Mouse (Mus musculus) MEL (cell line): Measurements from ENCODE around the gene Gba2. TPM values are rescaled to one million over a fixed set of nuclear protein-coding genes. Genes with fewer than 3 reads are reported as not detected.

ENCODE experiments used
- DNase-seq: peaks from one replicate; pipeline ENCODE4 v3.0.0; 2011; ENCODE audit warnings: low read depth, low spot score
- H3K27ac ChIP-seq: 2 replicates; pipeline ENCODE4 v1.5.1; 2012; ENCODE audit warnings: low read depth, mild to moderate bottlenecking, control low read depth, low read length, moderate library complexity; ENCODE audit not compliant: control insufficient read depth
- H3K27me3 ChIP-seq, 2 experiments: fragments of 150-350 bp in 1 of 2; sonication (generic) in 1 of 2; 2 replicates each; pipeline ENCODE4 v1.6.1; 2012; ENCODE audit warnings: low read length in 2 of 2, mild to moderate bottlenecking in 2 of 2, improper control_type of control experiment in 1 of 2, moderate library complexity in 1 of 2; ENCODE audit not compliant: insufficient read depth in 2 of 2, control insufficient read depth in 1 of 2
- H3K36me3 ChIP-seq, 2 experiments: 2 replicates each; pipeline ENCODE4 v1.6.1; 2012 to 2014; ENCODE audit warnings: low read length in 2 of 2, improper control_type of control experiment in 1 of 2, inconsistent platforms in 1 of 2, mild to moderate bottlenecking in 1 of 2; ENCODE audit not compliant: insufficient read depth in 2 of 2, control insufficient read depth in 1 of 2
- H3K4me1 ChIP-seq, 2 experiments: fragments of 150-350 bp in 1 of 2; sonication (generic) in 1 of 2; 2 replicates each; pipeline ENCODE4 v1.6.1; 2012; ENCODE audit warnings: low read length in 2 of 2, improper control_type of control experiment in 1 of 2, mild to moderate bottlenecking in 1 of 2; ENCODE audit not compliant: insufficient read depth in 2 of 2, control insufficient read depth in 1 of 2
- H3K4me3 ChIP-seq, 2 experiments: fragments of 150-350 bp in 1 of 2; sonication (generic) in 1 of 2; 2 replicates each; pipeline ENCODE4 v1.5.1; 2012; ENCODE audit warnings: low read depth in 2 of 2, low read length in 2 of 2, mild to moderate bottlenecking in 2 of 2, moderate library complexity in 2 of 2, control low read depth in 1 of 2, improper control_type of control experiment in 1 of 2; ENCODE audit not compliant: control insufficient read depth in 1 of 2, insufficient read depth in 1 of 2
- H3K79me2 ChIP-seq: 2 replicates; pipeline ENCODE4 v1.6.1; 2012; ENCODE audit warnings: mild to moderate bottlenecking, low read length, moderate library complexity; ENCODE audit not compliant: control insufficient read depth, poor library complexity, insufficient read depth
- H3K9ac ChIP-seq: 2 replicates; pipeline ENCODE4 v1.6.1; 2012; ENCODE audit warnings: low read depth, mild to moderate bottlenecking, control low read depth, low read length, moderate library complexity; ENCODE audit not compliant: control insufficient read depth, poor library complexity, severe bottlenecking
- H3K9me3 ChIP-seq: fragments of 150-350 bp; sonication (generic); replicated peaks from 2 replicates; pipeline ENCODE4 v1.6.1; 2012; ENCODE audit warnings: mild to moderate bottlenecking, low read length, improper control_type of control experiment, moderate library complexity; ENCODE audit not compliant: insufficient read depth
- BHLHE40 ChIP-seq: IDR thresholded peaks from 2 replicates; pipeline ENCODE4 v1.6.1; 2012; ENCODE audit warnings: low read depth, mild to moderate bottlenecking, inconsistent platforms, low read length, improper control_type of control experiment, borderline replicate concordance
- CHD1 ChIP-seq: IDR thresholded peaks from 2 replicates; pipeline ENCODE4 v1.6.1; 2012; ENCODE audit warnings: low read depth, mild to moderate bottlenecking, inconsistent platforms, low read length, improper control_type of control experiment
- CHD2 ChIP-seq: IDR thresholded peaks from 2 replicates; pipeline ENCODE4 v1.6.1; 2011; ENCODE audit warnings: low read length, improper control_type of control experiment
- CTCF ChIP-seq, 3 experiments: IDR thresholded peaks in 2 of 3; conservative IDR thresholded peaks in 1 of 3; 2 replicates each; pipeline ENCODE4 v1.5.1; 2011 to 2012; ENCODE audit warnings: low read length in 3 of 3, low read depth in 2 of 3, mild to moderate bottlenecking in 2 of 3, improper control_type of control experiment in 1 of 3, inconsistent platforms in 1 of 3, mixed read lengths in 1 of 3, moderate library complexity in 1 of 3; ENCODE audit not compliant: control insufficient read depth in 1 of 3, insufficient read depth in 1 of 3, poor library complexity in 1 of 3, severe bottlenecking in 1 of 3
- E2F4 ChIP-seq: IDR thresholded peaks from 2 replicates; pipeline ENCODE4 v1.6.1; 2011; ENCODE audit warnings: low read depth, low read length, improper control_type of control experiment, borderline replicate concordance
- ELF1 ChIP-seq: IDR thresholded peaks from 2 replicates; pipeline ENCODE4 v1.6.1; 2014; ENCODE audit warnings: low read depth, mild to moderate bottlenecking, inconsistent platforms, low read length, improper control_type of control experiment, moderate library complexity
- ETS1 ChIP-seq: IDR thresholded peaks from 2 replicates; pipeline ENCODE4 v1.6.1; 2012; ENCODE audit warnings: low read depth, mild to moderate bottlenecking, inconsistent platforms, low read length, improper control_type of control experiment, moderate library complexity
- JUND ChIP-seq: IDR thresholded peaks from 2 replicates; pipeline ENCODE4 v1.6.1; 2011; ENCODE audit warnings: low read depth, mild to moderate bottlenecking, improper control_type of control experiment, low read length
- KAT2A ChIP-seq: conservative IDR thresholded peaks from 2 replicates; pipeline ENCODE4 v1.6.1; 2012; ENCODE audit warnings: low read depth, low read length, improper control_type of control experiment, inconsistent platforms
- MEF2A ChIP-seq: IDR thresholded peaks from 2 replicates; pipeline ENCODE4 v1.6.1; 2014; ENCODE audit warnings: low read depth, mild to moderate bottlenecking, inconsistent platforms, low read length, improper control_type of control experiment; ENCODE audit not compliant: poor library complexity, insufficient replicate concordance, severe bottlenecking; ENCODE audit errors: extremely low read depth
- MXI1 ChIP-seq: IDR thresholded peaks from 2 replicates; pipeline ENCODE4 v1.6.1; 2011; ENCODE audit warnings: mild to moderate bottlenecking, low read depth, low read length, improper control_type of control experiment
- MYB ChIP-seq: IDR thresholded peaks from 2 replicates; pipeline ENCODE4 v1.6.1; 2011; ENCODE audit warnings: mild to moderate bottlenecking, low read depth, low read length, improper control_type of control experiment
- NELFE ChIP-seq: IDR thresholded peaks from 2 replicates; pipeline ENCODE4 v1.6.1; 2011; ENCODE audit warnings: low read depth, low read length, improper control_type of control experiment
- NRF1 ChIP-seq: IDR thresholded peaks from 2 replicates; pipeline ENCODE4 v1.6.1; 2014; ENCODE audit warnings: low read depth, mild to moderate bottlenecking, inconsistent platforms, low read length, improper control_type of control experiment, moderate library complexity; ENCODE audit not compliant: poor library complexity, insufficient read depth, severe bottlenecking
- RAD21 ChIP-seq: IDR thresholded peaks from 2 replicates; pipeline ENCODE4 v1.6.1; 2011; ENCODE audit warnings: mild to moderate bottlenecking, low read depth, low read length, improper control_type of control experiment
- SMC3 ChIP-seq: IDR thresholded peaks from 2 replicates; pipeline ENCODE4 v1.6.1; 2011; ENCODE audit warnings: low read depth, low read length, improper control_type of control experiment
- TAL1 ChIP-seq: IDR thresholded peaks from 2 replicates; pipeline ENCODE4 v1.6.1; 2012; ENCODE audit warnings: mild to moderate bottlenecking, inconsistent platforms, low read length, moderate library complexity, mixed read lengths
- TCF12 ChIP-seq: IDR thresholded peaks from 2 replicates; pipeline ENCODE4 v1.6.1; 2014; ENCODE audit warnings: low read depth, mild to moderate bottlenecking, inconsistent platforms, low read length, improper control_type of control experiment, moderate library complexity
- USF1 ChIP-seq: IDR thresholded peaks from 2 replicates; pipeline ENCODE4 v1.6.1; 2014; ENCODE audit warnings: low read depth, mild to moderate bottlenecking, inconsistent platforms, low read length, improper control_type of control experiment, moderate library complexity
- USF2 ChIP-seq, 2 experiments: IDR thresholded peaks; 2 replicates each; pipeline ENCODE4 v1.6.1; 2011 to 2012; ENCODE audit warnings: improper control_type of control experiment in 2 of 2, low read length in 2 of 2, borderline replicate concordance in 1 of 2, inconsistent platforms in 1 of 2, low read depth in 1 of 2, mild to moderate bottlenecking in 1 of 2; ENCODE audit not compliant: insufficient read depth in 1 of 2
- ZMIZ1 ChIP-seq: IDR thresholded peaks from 2 replicates; pipeline ENCODE4 v1.6.1; 2012; ENCODE audit warnings: low read depth, mild to moderate bottlenecking, inconsistent platforms, low read length, improper control_type of control experiment, moderate library complexity
- ZNF384 ChIP-seq: IDR thresholded peaks from 2 replicates; pipeline ENCODE4 v1.6.1; 2012; ENCODE audit warnings: low read depth, mild to moderate bottlenecking, inconsistent platforms, low read length, improper control_type of control experiment
- polyA plus RNA-seq, 2 experiments: library from polyadenylated mRNA; stranded (reverse) in 1 of 2; unstranded in 1 of 2; fragments of >175 nt in 1 of 2; fragments of >200 nt in 1 of 2; gene quantifications; 2 replicates each; pipeline versions ENCODE4 v1.2.1 to v1.2.4; 2012; ENCODE audit warnings: low replicate concordance in 2 of 2, low read depth in 1 of 2; ENCODE audit not compliant: insufficient read length in 2 of 2, insufficient read depth in 1 of 2, missing spikeins in 1 of 2
- total RNA-seq: library from RNA; depleted of rRNA; stranded (reverse); fragments of 300-350 nt; gene quantifications from 2 replicates; pipeline ENCODE4 v1.2.3, GENCODE M21; 2012

Gene Gba2
- total and polyA plus RNA-seq, 3 experiments, result 5.7 to 24.9 TPM; not detected in 1

GRCm38 (mm10) chr4:43582241-43582640 lies 3.6 kb upstream of the Gba2 start:
- H3K9me3 ChIP-seq, result no peaks in the 10 kb centered on the region
- H3K36me3 ChIP-seq, result peaks cover 0 to 3% of the 10 kb centered on the region in 2 experiments; a peak in 1 of 4 replicates
- H3K4me1 ChIP-seq, result peaks cover 4 to 8% of the 10 kb centered on the region in 2 experiments; a peak in 3 of 4 replicates
- peaks cover 12% of the 10 kb centered on the region for H3K79me2 ChIP-seq
- H3K27ac ChIP-seq, result no peak overlapping the region
- no peak for DNase-seq
- H3K4me3 ChIP-seq, result no peak overlapping the region
- no peak for TF ChIP-seq ZNF384
- TF ChIP-seq NELFE, result no peak
- TF ChIP-seq MEF2A, result no peak
- TF ChIP-seq CHD1, result no peak
- no peak for TF ChIP-seq CHD2
- no peak for TF ChIP-seq USF1
- no peak for TF ChIP-seq USF2 (IDR thresholded peaks at IDR 0.05; ENCODE audit: borderline replicate concordance in 1 of 2, insufficient read depth in 1 of 2, low read depth in 1 of 2, low read length in 2 of 2)
- TF ChIP-seq E2F4, result no peak
- no peak for TF ChIP-seq TCF12
- no peak for TF ChIP-seq NRF1
- no peak for TF ChIP-seq TAL1
- TF ChIP-seq BHLHE40, result no peak
- TF ChIP-seq ELF1, result no peak
- no peak for TF ChIP-seq ZMIZ1
- TF ChIP-seq ETS1, result no peak
- no peak for TF ChIP-seq KAT2A
- H3K9ac ChIP-seq, result no peak overlapping the region
- H3K27me3 ChIP-seq, result no peaks in the 10 kb centered on the region

- peaks cover 21% of the 10 kb centered on the region for H3K79me2 ChIP-seq
- TF ChIP-seq CTCF (IDR thresholded peaks at IDR 0.05 in 2 of 3, conservative IDR thresholded peaks at IDR 0.05 in 1 of 3; ENCODE audit: control insufficient read depth in 1 of 3, insufficient read depth in 1 of 3, low read depth in 2 of 3, low read length in 3 of 3, poor library complexity in 1 of 3, severe bottlenecking in 1 of 3), result no peak
- TF ChIP-seq RAD21, result no peak
- no peak for TF ChIP-seq BHLHE40
- no peak for TF ChIP-seq ELF1
- TF ChIP-seq MYB, result no peak
- no peak for TF ChIP-seq MXI1
- TF ChIP-seq SMC3, result no peak
- TF ChIP-seq NRF1, result no peak
- no peak for TF ChIP-seq ETS1
- TF ChIP-seq JUND, result no peak
- H3K36me3 ChIP-seq, result peaks cover 0 to 3% of the 10 kb centered on the region in 2 experiments; a peak in 2 of 4 replicates
- H3K27ac ChIP-seq, result no peak overlapping the region
- no peak overlapping the region for H3K9ac ChIP-seq
- DNase-seq, result no peak
- H3K4me1 ChIP-seq, result peaks cover 7 to 16% of the 10 kb centered on the region in 2 experiments
- H3K27me3 ChIP-seq, result no peaks in the 10 kb centered on the region
- no peaks in the 10 kb centered on the region for H3K9me3 ChIP-seq
- H3K4me3 ChIP-seq, result no peak overlapping the region
Measured at GRCm38 (mm10) chr4:43581381-43581780, 2.7 kb upstream of the Gba2 start.
